In genomic region chr7:100930619-100931315, GRCm38 (mm10) we compare ENCODE assay signal across 8 mouse cellular contexts. TPM values are rescaled to one million over a fixed set of nuclear protein-coding genes. Genes with fewer than 3 reads are reported as not detected.
DNase-seq lines count a peak whose midpoint lies in the region; ATAC-seq and TF ChIP-seq lines count a peak whose summit lies in the region.

No protein-coding gene starts in this region.

- H3K9me3 ChIP-seq in lung, embryonic 14.5 days (ENCODE audit: low read depth, low read length), result no peaks in the 10 kb centered on the region
- no peaks in the 10 kb centered on the region for H3K9me3 ChIP-seq in stomach, embryonic 14.5 days (ENCODE audit: control insufficient read depth, low read depth, low read length)

- under 1% methylated on average over 53 of the region's 53 CpGs for WGBS in lung, embryonic 14.5 days
- WGBS in stomach, embryonic 14.5 days, result 2% methylated on average over 52 of the region's 53 CpGs

- peak overlapping the region; percentile 100 for H3K27ac ChIP-seq in lung, embryonic 14.5 days (ENCODE audit: low read depth)
- H3K27ac ChIP-seq in stomach, embryonic 14.5 days (ENCODE audit: low read length), result peak overlapping the region; percentile 99

- ATAC-seq in lung, embryonic 14.5 days (ENCODE audit: insufficient read depth), result peak; percentile 5; the same call in 1 of the 2 replicates
- ATAC-seq in stomach, embryonic 14.5 days (ENCODE audit: insufficient number of reproducible peaks, insufficient read depth, low FRiP score, low read depth), result no peak

- peak overlapping the region; percentile 87 for H3K4me2 ChIP-seq in lung, embryonic 14.5 days
- H3K4me2 ChIP-seq in stomach, embryonic 14.5 days (replicated peaks; ENCODE audit: low read depth, low read length), result peak overlapping the region; percentile 97

- peak; percentile 21 for DNase-seq in CD4-positive helper T cell, adult 2 months (ENCODE audit: low read depth, low spot score)
- DNase-seq in adrenal gland, adult 2 months, result peak; percentile 78
- DNase-seq in gastrocnemius, postnatal 25 days, result peak; percentile 72
- DNase-seq in kidney, adult 11 months, result peak; percentile 75
- peak; percentile 90 for DNase-seq in lung, embryonic 14.5 days
- DNase-seq in left cerebral cortex, adult 9 months (ENCODE audit: low spot score in 2 of 2), result no peak
- DNase-seq in cerebellum, adult 9-11 months, result no peak

- peak overlapping the region; percentile 75 for H3K4me3 ChIP-seq in lung, embryonic 14.5 days (ENCODE audit: low read depth, low read length)
- H3K4me3 ChIP-seq in stomach, embryonic 14.5 days (ENCODE audit: low read depth, low read length), result peak overlapping the region; percentile 85

- H3K36me3 ChIP-seq in lung, embryonic 14.5 days (ENCODE audit: insufficient read depth), result peaks cover 22% of the 10 kb centered on the region
- H3K36me3 ChIP-seq in stomach, embryonic 14.5 days (ENCODE audit: control insufficient read depth, insufficient read depth, low read length), result peaks cover 5% of the 10 kb centered on the region

- H3K4me1 ChIP-seq in lung, embryonic 14.5 days (ENCODE audit: insufficient read depth), result peaks cover 22% of the 10 kb centered on the region
- H3K4me1 ChIP-seq in stomach, embryonic 14.5 days (ENCODE audit: control insufficient read depth, insufficient read depth, low read length), result peaks cover 47% of the 10 kb centered on the region

- H3K27me3 ChIP-seq in lung, embryonic 14.5 days (ENCODE audit: insufficient read depth, low read length), result no peaks in the 10 kb centered on the region
- no peaks in the 10 kb centered on the region for H3K27me3 ChIP-seq in stomach, embryonic 14.5 days (ENCODE audit: control insufficient read depth, insufficient read depth, low read length)

- no peak for TF ChIP-seq CTCF in lung, embryonic 14.5 days (IDR thresholded peaks at IDR 0.05; ENCODE audit: low read depth)

- peak overlapping the region; percentile 97 for H3K9ac ChIP-seq in lung, embryonic 14.5 days
- H3K9ac ChIP-seq in stomach, embryonic 14.5 days (replicated peaks; ENCODE audit: low read depth, low read length), result peak overlapping the region; percentile 87

RNA-seq across cellular contexts. Expression of gene Arhgef17, which starts 1.1 kb away (rescaled TPM):
- total RNA-seq in adrenal gland, adult 2 months (2021), result 10 to 100 TPM; 76.4 to 81.7 TPM
- 99.6 and 118 TPM in 2 replicates for polyA plus RNA-seq in adrenal gland, adult 2 months (2012; rRNA removed)
- 10 to 100 TPM; 16.4 to 20.8 TPM for total RNA-seq in gastrocnemius, postnatal 25 days (2021)
- polyA plus RNA-seq in lung, embryonic 14.5 days (2014; fragmentation: Nextera tagmentation; extraction: Ambion mirVana), result 18.5 and 22.5 TPM in 2 replicates
- polyA plus RNA-seq in stomach, embryonic 14.5 days (2014; fragmentation: Nextera tagmentation; extraction: Ambion mirVana), result 13.7 and 14.1 TPM in 2 replicates

RNA-seq across cellular contexts. Expression of gene P2ry6, which starts 43.7 kb away (rescaled TPM):
- 10 to 100 TPM in 1 of 2 experiments, 1 to 10 TPM in 1; 5.3 to 12.6 TPM for total RNA-seq in adrenal gland, adult 2 months (2021)
- polyA plus RNA-seq in adrenal gland, adult 2 months (2012; rRNA removed), result 32.3 and 34.3 TPM in 2 replicates
- total RNA-seq in gastrocnemius, postnatal 25 days (2021), result 1 to 10 TPM; 1.4 to 1.9 TPM
- 9.4 and 10.9 TPM in 2 replicates for polyA plus RNA-seq in lung, embryonic 14.5 days (2014; fragmentation: Nextera tagmentation; extraction: Ambion mirVana)
- polyA plus RNA-seq in stomach, embryonic 14.5 days (2014; fragmentation: Nextera tagmentation; extraction: Ambion mirVana), result 7.3 and 7.8 TPM in 2 replicates

Comparison
In these comparisons a context has a peak if more than half of its experiments do, and no peak if none do; other contexts are left out.
1. DNase-seq: peak in CD4-positive helper T cell, adult 2 months (single experiment), adrenal gland, adult 2 months (single experiment), gastrocnemius, postnatal 25 days (single experiment), kidney, adult 11 months (single experiment) and lung, embryonic 14.5 days (single experiment); none in left cerebral cortex, adult 9 months (0 of 2) and cerebellum, adult 9-11 months (single experiment).